Mouse (Mus musculus) small intestine, adult 2 months (tissue): Measurements from ENCODE around the gene Apc2.

ENCODE experiments used
- CTCF ChIP-seq: fragments of 200-500 bp; IDR thresholded peaks from 2 replicates; pipeline ENCODE4 v1.5.1; 2012; ENCODE audit warnings: low read depth, mild to moderate bottlenecking, control low read depth, inconsistent platforms, low read length, moderate library complexity, mixed read lengths; ENCODE audit not compliant: insufficient replicate concordance, insufficient read length; ENCODE audit errors: extremely low read depth
- POLR2A ChIP-seq: fragments of 200-500 bp; IDR thresholded peaks from 2 replicates; pipeline ENCODE4 v1.6.1; 2012; ENCODE audit warnings: low read depth, mild to moderate bottlenecking, control low read depth, inconsistent platforms, low read length, moderate library complexity

DNA sequence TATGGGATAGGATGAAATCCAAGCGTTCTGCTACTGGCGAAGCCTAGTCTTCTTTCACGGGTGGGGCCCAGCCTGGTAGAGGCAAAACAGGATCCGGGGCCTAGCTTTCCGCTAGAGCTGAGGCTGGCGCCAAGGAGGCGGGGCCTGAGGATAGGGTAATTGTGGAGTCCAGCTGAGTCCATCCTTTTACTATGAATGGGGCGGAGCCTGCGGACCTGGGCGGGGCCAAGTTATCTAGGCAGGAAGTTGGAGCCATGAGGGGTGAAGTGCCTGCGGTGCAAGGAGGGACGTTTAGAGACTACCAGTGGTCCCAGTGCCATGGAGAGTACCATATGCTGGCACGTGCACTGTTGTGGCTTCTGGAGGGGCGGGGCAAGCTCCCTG lies 34.2 kb upstream of the Apc2 start:
- TF ChIP-seq POLR2A: peak; percentile 44; the same call in 1 of the 2 replicates
- TF ChIP-seq CTCF: no peak
